Mouse (Mus musculus) spleen, embryonic (tissue): ENCODE data around the gene Stat2.
"Not testable (repeated sequence)": the region's sequence is repeated elsewhere in the genome, so short reads cannot be mapped to it uniquely, and the experiment has no call there.

Source experiments
- CTCF ChIA-PET: fragments of 350-600 bp; sonication (Branson Sonifier 250); formaldehyde crosslinking; loops from one replicate; lab custom pipeline; 2022; lab: Charles Lee

The Stat2 gene

GRCm38 (mm10) chr10:128256328-128256727, 14.0 kb upstream of the Stat2 start:
- CTCF ChIA-PET: interaction anchor here (0.7 kb wide), 1 partner anchor 28 kb away, joined by 4 read pairs; no protein-coding TSS in a partner anchor

DNA sequence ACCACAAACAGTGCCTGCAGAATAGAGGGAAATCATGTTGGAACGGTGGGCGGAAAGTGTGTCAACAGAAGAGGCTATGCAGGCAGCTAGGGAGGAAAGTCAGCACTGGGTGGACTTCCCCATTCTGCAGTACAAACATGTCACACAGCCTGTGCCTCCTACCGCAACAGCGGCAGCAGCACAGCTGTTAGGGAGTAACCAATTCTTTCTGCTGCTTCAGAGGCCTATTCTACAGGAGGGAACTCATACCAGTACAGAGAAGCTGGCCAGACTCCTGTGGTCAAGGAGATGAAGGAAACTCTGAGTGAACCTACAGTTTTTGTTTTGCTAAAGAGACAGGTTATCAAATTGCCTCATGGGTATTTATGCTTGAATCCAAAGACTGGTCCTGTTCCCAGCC, 11.4 kb upstream of the Stat2 start:
- CTCF ChIA-PET: interaction anchor here (0.6 to 1.4 kb wide), 2 partner anchors 25 to 584 kb away, joined by 4 to 14 read pairs; no protein-coding TSS in a partner anchor

DNA sequence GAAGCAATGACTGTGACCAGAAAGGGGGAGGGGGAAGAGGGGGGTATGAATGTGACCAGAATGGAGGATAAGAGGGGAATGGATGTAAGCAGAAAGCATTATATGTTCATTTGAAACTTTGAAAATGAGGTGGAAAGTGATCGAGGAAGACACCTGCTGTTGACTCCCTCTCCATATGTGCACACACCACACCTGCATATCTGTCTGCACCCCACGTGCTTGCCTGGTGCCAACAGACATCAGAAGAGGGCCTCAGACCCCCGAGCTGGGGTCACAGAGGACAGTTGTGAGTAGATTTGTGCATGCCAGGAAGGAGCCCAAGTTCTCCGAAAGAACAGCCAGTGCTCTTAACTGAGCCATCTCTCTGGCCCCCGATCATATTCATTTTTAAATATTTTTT, 10.4 kb upstream of the Stat2 start:
- CTCF ChIA-PET: interaction anchor here (0.6 kb wide), 1 partner anchor 113 kb away, joined by 4 read pairs; no protein-coding TSS in a partner anchor

DNA sequence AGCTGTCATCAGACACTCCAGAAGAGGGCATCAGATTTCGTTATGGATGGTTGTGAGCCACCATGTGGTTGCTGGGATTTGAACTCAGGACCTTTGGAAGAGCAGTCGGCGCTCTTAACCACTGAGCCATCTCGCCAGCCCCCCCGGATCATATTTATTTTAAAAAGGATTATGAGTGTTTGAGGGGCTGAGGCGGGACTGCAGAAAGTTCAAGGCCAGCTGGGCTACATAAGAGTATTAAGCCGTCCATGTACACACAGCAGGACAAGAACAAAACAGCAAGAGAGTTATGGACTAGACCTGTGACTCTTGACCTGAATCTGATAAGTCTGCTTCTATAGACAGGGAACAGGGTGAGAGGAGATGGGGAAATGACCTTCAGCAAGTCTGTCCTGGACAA, 10.0 kb upstream of the Stat2 start:
- CTCF ChIA-PET: not testable (repeated sequence)

- CTCF ChIA-PET: no interaction called here
These were observed 8.1 kb upstream of the Stat2 start for GRCm38 (mm10) chr10:128262300-128262699.

DNA sequence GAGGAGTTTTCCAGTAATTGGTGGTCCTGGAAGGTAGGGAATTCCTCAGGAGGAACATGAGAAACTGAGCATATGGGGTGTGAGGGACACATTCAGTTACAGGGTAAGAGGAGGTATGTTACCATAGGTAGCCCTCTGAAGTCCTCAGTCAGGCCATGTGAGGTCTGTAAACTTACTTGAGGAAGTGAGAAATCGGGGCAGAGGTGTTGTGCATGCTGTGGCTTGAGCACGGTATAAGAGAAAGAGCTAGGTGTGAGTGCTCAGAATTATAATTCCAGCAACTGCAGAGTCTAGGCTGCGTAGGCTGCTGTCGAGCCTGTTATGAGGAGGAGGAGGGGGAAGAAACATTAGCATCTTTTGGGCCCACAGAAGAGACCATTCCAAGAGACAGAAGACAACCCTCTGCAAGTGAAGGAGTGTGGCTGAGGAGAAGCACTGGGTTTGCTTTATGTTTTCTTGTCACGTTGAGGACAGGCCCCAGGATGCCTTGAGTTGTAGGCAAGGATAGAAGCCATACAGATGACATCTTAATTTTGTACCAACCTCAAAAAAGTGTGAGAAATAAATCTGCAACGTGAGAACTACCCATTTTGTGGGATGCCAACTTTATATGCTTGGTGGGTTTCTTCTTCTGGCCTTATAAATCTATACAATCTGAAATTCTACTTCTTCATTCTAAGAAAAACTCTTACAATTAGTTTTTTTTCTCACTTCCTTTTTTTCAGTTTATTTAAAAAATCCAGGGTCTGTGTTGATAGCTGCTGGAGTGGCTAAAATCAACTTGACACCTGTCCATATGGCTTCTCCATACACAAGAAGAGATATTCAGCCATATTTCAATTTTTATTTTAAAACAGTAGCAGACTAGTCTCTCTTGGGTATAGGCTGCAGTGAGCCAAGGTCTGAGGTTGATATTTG, 6.7 kb upstream of the Stat2 start:
- CTCF ChIA-PET: no interaction called here

GRCm38 (mm10) chr10:128268371-128268770, 2.0 kb upstream of the Stat2 start, which contains the start of gene Apof:
Gene Apof, plus strand, starts transcription at chr10:128268671.
- CTCF ChIA-PET: no interaction called here

- CTCF ChIA-PET: no interaction called here
These were observed 1.0 kb upstream of the Stat2 start for GRCm38 (mm10) chr10:128269206-128269910.

DNA sequence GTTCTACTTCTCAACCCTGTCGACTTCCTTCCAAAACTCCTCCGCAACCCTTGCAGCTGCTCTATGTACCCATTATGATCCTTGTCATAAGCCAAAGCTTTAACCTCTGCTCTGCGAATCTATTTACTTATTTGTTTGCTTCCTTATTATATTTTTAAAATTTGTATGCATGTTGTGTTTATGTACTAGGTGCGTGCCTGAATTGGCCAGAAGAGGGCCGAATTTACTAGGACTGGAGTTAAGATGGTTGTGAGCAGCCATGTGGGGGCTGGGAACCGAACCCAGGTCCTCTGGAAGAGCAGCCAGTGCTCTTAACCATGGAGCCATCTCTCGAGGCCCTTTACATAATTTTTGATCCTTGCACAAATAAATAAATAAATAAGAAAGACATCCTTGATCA, 507 bp downstream of the Stat2 start:
- CTCF ChIA-PET: no interaction called here

DNA sequence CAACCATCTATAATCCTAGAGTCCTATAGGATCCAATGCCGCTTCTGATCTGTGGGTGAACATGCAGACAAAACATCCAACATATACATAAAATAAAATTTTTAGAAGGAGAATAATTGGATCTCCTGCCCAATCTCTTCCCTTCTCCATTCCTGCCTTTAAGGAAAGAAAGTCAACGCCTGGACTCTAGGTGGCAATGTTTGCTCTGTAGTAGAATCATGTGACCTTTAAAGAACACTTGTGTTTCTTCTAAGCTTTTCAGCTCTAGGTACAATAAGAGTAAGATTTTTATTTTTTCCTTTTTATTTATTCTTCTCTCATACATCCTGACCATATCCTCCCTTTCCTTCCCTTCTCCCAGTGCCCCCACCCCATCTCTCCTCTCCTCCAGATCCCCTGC, 1.5 kb downstream of the Stat2 start:
- CTCF ChIA-PET: interaction anchor here (1.1 kb wide), 1 partner anchor 9 kb away, joined by 3 read pairs; no protein-coding TSS in a partner anchor

DNA sequence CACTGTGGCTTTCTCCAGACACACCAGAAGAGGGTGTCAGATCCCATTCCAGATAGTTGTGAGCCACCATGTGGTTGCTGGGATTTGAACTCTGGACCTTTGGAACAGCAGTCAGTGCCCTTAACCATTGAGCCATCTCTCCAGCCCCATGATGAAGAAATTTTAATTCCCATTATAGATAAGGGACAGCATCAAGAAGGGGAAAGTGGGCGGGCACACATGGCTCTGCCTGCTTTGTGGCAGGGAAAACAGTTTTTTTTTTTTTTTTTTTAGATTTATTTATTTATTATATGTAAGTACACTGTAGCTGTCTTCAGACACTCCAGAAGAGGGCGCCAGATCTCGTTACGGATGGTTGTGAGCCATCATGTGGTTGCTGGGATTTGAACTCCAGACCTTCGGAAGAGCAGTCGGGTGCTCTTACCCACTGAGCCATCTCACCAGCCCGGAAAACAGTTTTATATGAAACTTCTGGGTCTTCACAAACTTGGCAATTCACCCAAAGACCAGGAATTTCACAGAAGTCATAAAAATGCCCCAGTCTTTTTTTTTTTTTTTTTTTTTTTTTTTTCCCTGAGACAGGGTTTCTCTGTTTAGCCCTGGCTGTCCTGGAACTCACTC, 2.6 kb downstream of the Stat2 start:
- CTCF ChIA-PET: interaction anchor here (0.6 kb wide), 2 partner anchors 49 to 149 kb away, joined by 4 to 9 read pairs; no protein-coding TSS in a partner anchor

DNA sequence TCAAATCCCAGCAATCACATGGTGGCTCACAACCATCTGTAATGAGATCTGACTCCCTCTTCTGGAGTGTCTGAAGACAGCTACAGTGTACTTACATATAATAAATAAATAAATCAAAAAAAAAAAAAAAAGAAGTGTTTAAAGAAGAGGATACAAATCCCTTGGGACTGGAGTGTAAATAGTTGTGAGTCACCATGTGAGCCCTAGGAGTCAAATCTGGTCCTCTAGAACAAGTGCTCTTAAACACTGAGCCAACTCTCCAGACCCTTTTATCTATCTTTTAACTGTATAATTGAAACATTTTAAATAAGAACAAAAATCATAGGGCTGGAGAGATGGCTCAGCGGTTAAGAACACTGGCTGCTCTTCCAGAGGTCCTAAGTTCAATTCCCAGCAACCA, 5.0 kb downstream of the Stat2 start:
- CTCF ChIA-PET: not testable (repeated sequence)

DNA sequence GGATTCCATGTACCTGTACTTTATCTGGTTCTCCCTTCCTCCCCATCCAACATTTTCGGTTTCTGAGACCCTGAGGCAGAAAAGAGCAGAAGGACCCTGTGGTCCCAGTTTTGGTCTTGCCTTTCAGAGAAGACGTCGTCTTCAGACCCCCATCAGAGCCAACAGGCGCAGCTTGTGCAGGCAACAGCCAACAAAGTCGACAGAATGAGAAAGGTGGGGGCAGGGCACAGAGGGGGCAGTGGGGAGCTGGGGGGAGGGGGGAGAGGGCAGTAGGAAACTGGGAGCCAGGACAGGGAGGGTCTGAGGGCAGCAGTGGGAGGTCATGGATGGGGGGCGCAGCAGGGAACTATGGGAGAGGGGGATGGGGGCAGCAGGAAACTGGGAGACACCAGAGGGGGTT, 7.8 kb downstream of the Stat2 start:
- CTCF ChIA-PET: interaction anchor here (0.5 kb wide), 1 partner anchor 211 kb away, joined by 3 read pairs; no protein-coding TSS in a partner anchor

- CTCF ChIA-PET: interaction anchor here (1.4 kb wide), 1 partner anchor 9 kb away, joined by 3 read pairs; no protein-coding TSS in a partner anchor
These were observed 10.6 kb downstream of the Stat2 start for GRCm38 (mm10) chr10:128280943-128281342.

GRCm38 (mm10) chr10:128281682-128282081, 11.3 kb downstream of the Stat2 start:
- CTCF ChIA-PET: interaction anchor here (0.8 to 1.4 kb wide), 2 partner anchors 10 to 857 kb away, joined by 3 to 32 read pairs; no protein-coding TSS in a partner anchor

DNA sequence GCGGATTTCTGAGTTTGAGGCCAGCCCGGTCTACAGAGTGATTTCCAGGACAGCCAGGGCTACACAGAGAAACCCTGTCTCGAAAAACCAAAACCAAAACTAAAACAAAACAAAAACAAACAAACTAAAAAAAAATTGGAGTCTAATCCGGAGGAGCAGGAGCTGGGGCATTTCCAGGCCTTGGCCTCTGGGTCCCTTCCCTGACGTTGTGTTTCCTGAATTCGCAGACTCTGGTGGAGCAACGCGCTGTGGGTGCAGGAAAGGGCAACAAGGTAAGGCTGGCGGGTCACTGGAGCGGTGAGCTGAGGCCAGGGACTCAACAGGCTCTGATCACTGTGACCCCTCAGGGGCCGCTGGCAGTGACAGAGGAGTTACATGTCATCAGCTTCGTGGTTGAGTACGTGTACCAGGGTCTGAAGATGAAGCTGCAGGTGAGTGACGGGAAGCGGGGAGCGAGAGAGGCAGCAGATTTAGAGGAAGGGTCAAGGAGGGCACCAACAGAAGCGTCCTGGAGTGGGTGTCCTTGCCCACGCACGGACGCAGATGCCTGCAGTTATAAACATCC, 12.6 kb downstream of the Stat2 start:
- CTCF ChIA-PET: interaction anchor here (1.1 kb wide), 1 partner anchor 69 kb away, joined by 3 read pairs; no protein-coding TSS in a partner anchor

GRCm38 (mm10) chr10:128283604-128284579, 13.5 kb downstream of the Stat2 start:
- CTCF ChIA-PET: interaction anchor here (0.9 to 1.1 kb wide), 3 partner anchors 26 to 70 kb away, joined by 3 to 4 read pairs (median 3); no protein-coding TSS in a partner anchor

GRCm38 (mm10) chr10:128290594-128290993, 20.2 kb downstream of the Stat2 start:
- CTCF ChIA-PET: interaction anchor here (0.5 kb wide), 1 partner anchor 215 kb away, joined by 3 read pairs; no protein-coding TSS in a partner anchor

GRCm38 (mm10) chr10:128296370-128297090, 26.2 kb downstream of the Stat2 start:
- CTCF ChIA-PET: no interaction called here
